Mouse (Mus musculus) intestine, embryonic 15.5 days (tissue): Measurements from ENCODE around the gene Tshr. TPM values are rescaled to one million over a fixed set of nuclear protein-coding genes. Genes with fewer than 3 reads are reported as not detected.

Experiments
- ATAC-seq: fragments of 200-750 bp; cut with Nextera tagmentation; 2 replicates; pipeline ENCODE4 v1.8.0; 2017; ENCODE audit warnings: moderate TSS enrichment, moderate library complexity
- H3K27ac ChIP-seq: fragments of 300-500 bp; sonication (generic); 2 replicates; pipeline ENCODE4 v1.5.1; 2015; ENCODE audit warnings: mild to moderate bottlenecking, inconsistent platforms
- H3K27me3 ChIP-seq: fragments of 300-500 bp; sonication (generic); replicated peaks from 2 replicates; pipeline ENCODE4 v1.6.1; 2015; ENCODE audit warnings: inconsistent platforms
- H3K36me3 ChIP-seq: fragments of 300-500 bp; sonication (generic); 2 replicates; pipeline ENCODE4 v1.6.1; 2015; ENCODE audit warnings: inconsistent platforms
- H3K4me1 ChIP-seq: fragments of 300-500 bp; sonication (generic); replicated peaks from 2 replicates; pipeline ENCODE4 v1.6.1; 2015; ENCODE audit warnings: inconsistent platforms
- H3K4me2 ChIP-seq: fragments of 300-500 bp; sonication (generic); replicated peaks from 2 replicates; pipeline ENCODE4 v1.6.1; 2015; ENCODE audit warnings: mild to moderate bottlenecking, inconsistent platforms
- H3K4me3 ChIP-seq: fragments of 300-500 bp; sonication (generic); replicated peaks from 2 replicates; pipeline ENCODE4 v1.5.1; 2015; ENCODE audit warnings: inconsistent platforms
- H3K9ac ChIP-seq: fragments of 300-500 bp; sonication (generic); 2 replicates; pipeline ENCODE4 v1.6.1; 2015; ENCODE audit warnings: inconsistent platforms
- H3K9me3 ChIP-seq: fragments of 300-500 bp; sonication (generic); 2 replicates; pipeline ENCODE4 v1.6.1; 2016; ENCODE audit warnings: inconsistent platforms
- whole genome bisulfite sequencing: fragments of 180-500 bp; shearing (Covaris S2); methylation state at CpG from one replicate; pipeline ENCODE4 v1.1.7; 2015; 5-methylcytosine and 5-hydroxymethylcytosine counted together
- polyA plus RNA-seq: library from polyadenylated mRNA; unstranded; fragments of >200 nt; fragmentation: Nextera tagmentation; extraction: Ambion mirVana; gene quantifications from 2 replicates; pipeline ENCODE4 v1.2.1, GENCODE M21; 2015

The Tshr gene
- polyA plus RNA-seq, 1 experiment from 2014 or later: 0.34 TPM

GRCm38 (mm10) chr12:91418791-91419190, 34.4 kb downstream of the Tshr start:
- H3K4me1 ChIP-seq: no peaks in the 10 kb centered on the region
- no peaks in the 10 kb centered on the region for H3K27me3 ChIP-seq
- H3K36me3 ChIP-seq: no peaks in the 10 kb centered on the region
- WGBS: 48% methylated on average over 7 of the region's 7 CpGs
- no peak overlapping the region for H3K4me3 ChIP-seq
- ATAC-seq: no peak
- no peak overlapping the region for H3K27ac ChIP-seq
- H3K4me2 ChIP-seq: no peak overlapping the region
- H3K9me3 ChIP-seq: no peaks in the 10 kb centered on the region
- no peak overlapping the region for H3K9ac ChIP-seq

GRCm38 (mm10) chr12:91421272-91421671, 36.9 kb downstream of the Tshr start:
- no peaks in the 10 kb centered on the region for H3K4me1 ChIP-seq
- H3K9ac ChIP-seq: no peak overlapping the region
- H3K4me3 ChIP-seq: no peak overlapping the region
- 47% methylated on average over 9 of the region's 9 CpGs for WGBS
- H3K9me3 ChIP-seq: no peaks in the 10 kb centered on the region
- H3K27ac ChIP-seq: no peak overlapping the region
- H3K36me3 ChIP-seq: no peaks in the 10 kb centered on the region
- ATAC-seq: no peak
- H3K4me2 ChIP-seq: no peak overlapping the region
- no peaks in the 10 kb centered on the region for H3K27me3 ChIP-seq

- Histone ChIP-seq H3K4me3 (no peak overlapping the region), H3K27me3 (no peaks in the 10 kb centered on the region), H3K9ac (no peak overlapping the region), H3K4me1 (no peaks in the 10 kb centered on the region), H3K4me2 (no peak overlapping the region), H3K9me3 (no peaks in the 10 kb centered on the region), H3K36me3 (no peaks in the 10 kb centered on the region), H3K27ac (no peak overlapping the region)
- ATAC-seq: peak; percentile 86
- WGBS: 67% methylated on average over 11 of the region's 11 CpGs
Observed at GRCm38 (mm10) chr12:91423125-91423820, 38.9 kb downstream of the Tshr start.

- Histone ChIP-seq H3K4me2 (no peak overlapping the region), H3K27ac (no peak overlapping the region), H3K4me3 (no peak overlapping the region), H3K36me3 (no peaks in the 10 kb centered on the region), H3K9me3 (no peaks in the 10 kb centered on the region), H3K9ac (no peak overlapping the region), H3K27me3 (no peaks in the 10 kb centered on the region), H3K4me1 (no peaks in the 10 kb centered on the region)
- 44% methylated on average over 4 of the region's 4 CpGs for WGBS
- no peak for ATAC-seq
Observed at GRCm38 (mm10) chr12:91426499-91426898, 42.1 kb downstream of the Tshr start.

GRCm38 (mm10) chr12:91427129-91427528, 42.8 kb downstream of the Tshr start:
- ATAC-seq: no peak
- H3K36me3 ChIP-seq: no peaks in the 10 kb centered on the region
- no peak overlapping the region for H3K4me3 ChIP-seq
- H3K4me1 ChIP-seq: no peaks in the 10 kb centered on the region
- H3K9me3 ChIP-seq: no peaks in the 10 kb centered on the region
- H3K9ac ChIP-seq: no peak overlapping the region
- H3K4me2 ChIP-seq: no peak overlapping the region
- no peaks in the 10 kb centered on the region for H3K27me3 ChIP-seq
- 49% methylated on average over 2 of the region's 2 CpGs for WGBS
- no peak overlapping the region for H3K27ac ChIP-seq

- Histone ChIP-seq H3K4me2 (no peak overlapping the region), H3K4me3 (no peak overlapping the region), H3K9me3 (no peaks in the 10 kb centered on the region), H3K9ac (no peak overlapping the region), H3K36me3 (no peaks in the 10 kb centered on the region), H3K4me1 (no peaks in the 10 kb centered on the region), H3K27ac (no peak overlapping the region), H3K27me3 (no peaks in the 10 kb centered on the region)
- ATAC-seq: no peak
- WGBS: 92% methylated on average over 13 of the region's 13 CpGs
Observed at GRCm38 (mm10) chr12:91482195-91482733, 97.9 kb downstream of the Tshr start.

GRCm38 (mm10) chr12:91486342-91486741, 102.0 kb downstream of the Tshr start:
- Histone ChIP-seq H3K4me1 (no peaks in the 10 kb centered on the region), H3K36me3 (no peaks in the 10 kb centered on the region), H3K4me2 (no peak overlapping the region), H3K27ac (no peak overlapping the region), H3K9ac (no peak overlapping the region), H3K27me3 (no peaks in the 10 kb centered on the region), H3K4me3 (no peak overlapping the region), H3K9me3 (no peaks in the 10 kb centered on the region)
- ATAC-seq: no peak
- WGBS: 85% methylated on average over 4 of the region's 4 CpGs

- ATAC-seq: no peak
- H3K4me3 ChIP-seq: no peak overlapping the region
- 40% methylated on average over 3 of the region's 3 CpGs for WGBS
Observed at GRCm38 (mm10) chr12:91488406-91488805, 104.0 kb downstream of the Tshr start.

GRCm38 (mm10) chr12:91495497-91496225, 111.3 kb downstream of the Tshr start:
- H3K4me2 ChIP-seq: no peak overlapping the region
- H3K4me3 ChIP-seq: no peak overlapping the region
- no peak overlapping the region for H3K27ac ChIP-seq
- H3K4me1 ChIP-seq: no peaks in the 10 kb centered on the region
- no peaks in the 10 kb centered on the region for H3K9me3 ChIP-seq
- WGBS: 44% methylated on average over 11 of the region's 11 CpGs
- no peaks in the 10 kb centered on the region for H3K36me3 ChIP-seq
- no peak overlapping the region for H3K9ac ChIP-seq
- H3K27me3 ChIP-seq: no peaks in the 10 kb centered on the region
- ATAC-seq: no peak

More at GRCm38 (mm10) chr12:91488406-91488805, 104.0 kb downstream of the Tshr start:
- Histone ChIP-seq H3K4me1 (no peaks in the 10 kb centered on the region), H3K9ac (no peak overlapping the region), H3K27me3 (no peaks in the 10 kb centered on the region), H3K27ac (no peak overlapping the region), H3K4me2 (no peak overlapping the region), H3K9me3 (no peaks in the 10 kb centered on the region), H3K36me3 (no peaks in the 10 kb centered on the region)

- Histone ChIP-seq H3K4me1 (no peaks in the 10 kb centered on the region), H3K9ac (no peak overlapping the region), H3K27me3 (no peaks in the 10 kb centered on the region), H3K4me2 (no peak overlapping the region), H3K36me3 (no peaks in the 10 kb centered on the region), H3K9me3 (no peaks in the 10 kb centered on the region), H3K4me3 (no peak overlapping the region), H3K27ac (no peak overlapping the region)
- WGBS: 42% methylated on average over 3 of the region's 3 CpGs
- ATAC-seq: no peak
Observed at GRCm38 (mm10) chr12:91496226-91496558, 111.8 kb downstream of the Tshr start.

GRCm38 (mm10) chr12:91500475-91500874, 116.1 kb downstream of the Tshr start:
- H3K27me3 ChIP-seq: no peaks in the 10 kb centered on the region
- H3K4me3 ChIP-seq: no peak overlapping the region
- peak; percentile 76 for ATAC-seq
- WGBS: 79% methylated on average over 2 of the region's 2 CpGs
- H3K9ac ChIP-seq: no peak overlapping the region
- H3K9me3 ChIP-seq: no peaks in the 10 kb centered on the region
- no peaks in the 10 kb centered on the region for H3K36me3 ChIP-seq
- H3K4me1 ChIP-seq: no peaks in the 10 kb centered on the region
- no peak overlapping the region for H3K4me2 ChIP-seq
- H3K27ac ChIP-seq: no peak overlapping the region

GRCm38 (mm10) chr12:91511766-91512165, 127.4 kb downstream of the Tshr start:
- H3K27ac ChIP-seq: no peak overlapping the region
- H3K9ac ChIP-seq: no peak overlapping the region
- no peaks in the 10 kb centered on the region for H3K27me3 ChIP-seq
- H3K36me3 ChIP-seq: no peaks in the 10 kb centered on the region
- ATAC-seq: no peak
- H3K4me3 ChIP-seq: no peak overlapping the region
- H3K4me2 ChIP-seq: no peak overlapping the region
- 79% methylated on average over 3 of the region's 3 CpGs for WGBS
- no peaks in the 10 kb centered on the region for H3K9me3 ChIP-seq
- no peaks in the 10 kb centered on the region for H3K4me1 ChIP-seq

GRCm38 (mm10) chr12:91513980-91514379, 129.6 kb downstream of the Tshr start:
- Histone ChIP-seq H3K9ac (no peak overlapping the region), H3K4me2 (no peak overlapping the region), H3K27ac (no peak overlapping the region), H3K27me3 (no peaks in the 10 kb centered on the region), H3K4me1 (no peaks in the 10 kb centered on the region), H3K4me3 (no peak overlapping the region), H3K36me3 (no peaks in the 10 kb centered on the region), H3K9me3 (no peaks in the 10 kb centered on the region)
- WGBS: 83% methylated on average over 6 of the region's 6 CpGs
- no peak for ATAC-seq
